Mouse (Mus musculus): ENCODE measurements around the gene Irf3.

GRCm38 (mm10) chr7:45000539-45001114, 3.2 kb downstream of the Irf3 start:
- TF ChIP-seq POLR2A (IDR thresholded peaks at IDR 0.05; ENCODE audit: control insufficient read depth, low read depth, low read length) (no peak), CTCF (IDR thresholded peaks at IDR 0.05; ENCODE audit: control insufficient read depth, insufficient read depth, insufficient replicate concordance, low read depth, low read length) (no peak)
